Mouse (Mus musculus) right cerebral cortex, postnatal 36 days (tissue): ENCODE data around the gene Cplx3.
A peak's percentile ranks its signal among the peaks of the same experiment; 100 is the strongest.

Experiments used
- DNase-seq, 2 experiments: peaks; one replicate each; pipeline ENCODE4 v3.0.0; 2022; ENCODE audit warnings: low spot score in 2 of 2, mixed read lengths in 1 of 2

Gene Cplx3

GRCm38 (mm10) chr9:57606139-57606851 is at the start of gene Cplx3:
Cplx3 (minus strand) TSS chr9:57606281.
- no peak for DNase-seq

- DNase-seq, result peak; percentile 81
These were observed 49.7 kb upstream of the Cplx3 start for GRCm38 (mm10) chr9:57655749-57656148.

GRCm38 (mm10) chr9:57654966-57655365 is 48.9 kb upstream of the Cplx3 start:
- no peak for DNase-seq

- no peak for DNase-seq
These were observed 47.2 kb upstream of the Cplx3 start, which contains the start of gene Csk for GRCm38 (mm10) chr9:57653283-57653682. Csk (minus strand) TSS chr9:57653631.

GRCm38 (mm10) chr9:57652855-57653254 is 46.8 kb upstream of the Cplx3 start:
- no peak for DNase-seq

GRCm38 (mm10) chr9:57652351-57652750 is 46.3 kb upstream of the Cplx3 start:
- no peak for DNase-seq

GRCm38 (mm10) chr9:57650786-57651311 is 44.8 kb upstream of the Cplx3 start:
- no peak for DNase-seq

- no peak for DNase-seq
These were observed 44.2 kb upstream of the Cplx3 start for GRCm38 (mm10) chr9:57650130-57650785.

GRCm38 (mm10) chr9:57647286-57648108 is 41.4 kb upstream of the Cplx3 start:
- DNase-seq, result no peak

- no peak for DNase-seq
These were observed 40.5 kb upstream of the Cplx3 start for GRCm38 (mm10) chr9:57646551-57647103.

GRCm38 (mm10) chr9:57644944-57645893 is 39.1 kb upstream of the Cplx3 start:
- peak; percentile 77 to 81 for DNase-seq

GRCm38 (mm10) chr9:57644442-57644943 is 38.4 kb upstream of the Cplx3 start:
- no peak for DNase-seq

- DNase-seq, result no peak
These were observed 37.7 kb upstream of the Cplx3 start for GRCm38 (mm10) chr9:57643856-57644180.

- DNase-seq, result no peak
These were observed 37.2 kb upstream of the Cplx3 start for GRCm38 (mm10) chr9:57643169-57643855.

GRCm38 (mm10) chr9:57641775-57642550 is 35.9 kb upstream of the Cplx3 start:
- DNase-seq, result no peak

GRCm38 (mm10) chr9:57641022-57641421 is 34.9 kb upstream of the Cplx3 start:
- DNase-seq, result no peak

GRCm38 (mm10) chr9:57640384-57640783 is 34.3 kb upstream of the Cplx3 start:
- DNase-seq, result no peak

GRCm38 (mm10) chr9:57639661-57640328 is 33.7 kb upstream of the Cplx3 start:
- DNase-seq, result no peak
